Mouse (Mus musculus): ENCODE results near the gene Gm9376.

GRCm38 (mm10) chr14:118220885-118221284, 45.9 kb upstream of the Gm9376 start:
- TF ChIP-seq CTCF (conservative IDR thresholded peaks at IDR 0.05; ENCODE audit: low read length), result peak; percentile 65
- TF ChIP-seq NANOG (IDR thresholded peaks at IDR 0.05; ENCODE audit: borderline replicate concordance, low read length), result no peak
- TF ChIP-seq POU5F1 (IDR thresholded peaks at IDR 0.05; ENCODE audit: borderline replicate concordance, low read length), result no peak
